Mouse (Mus musculus): ENCODE measurements around the gene Dus2.
A peak's percentile ranks its signal among the peaks of the same experiment; 100 is the strongest.

Gene Dus2

GRCm38 (mm10) chr8:106046872-106047559, 55.9 kb downstream of the Dus2 start:
- no peak for DNase-seq (ENCODE audit: low spot score)

- no peak for DNase-seq (ENCODE audit: low spot score)
These were observed 56.9 kb downstream of the Dus2 start for GRCm38 (mm10) chr8:106047854-106048630.

DNA sequence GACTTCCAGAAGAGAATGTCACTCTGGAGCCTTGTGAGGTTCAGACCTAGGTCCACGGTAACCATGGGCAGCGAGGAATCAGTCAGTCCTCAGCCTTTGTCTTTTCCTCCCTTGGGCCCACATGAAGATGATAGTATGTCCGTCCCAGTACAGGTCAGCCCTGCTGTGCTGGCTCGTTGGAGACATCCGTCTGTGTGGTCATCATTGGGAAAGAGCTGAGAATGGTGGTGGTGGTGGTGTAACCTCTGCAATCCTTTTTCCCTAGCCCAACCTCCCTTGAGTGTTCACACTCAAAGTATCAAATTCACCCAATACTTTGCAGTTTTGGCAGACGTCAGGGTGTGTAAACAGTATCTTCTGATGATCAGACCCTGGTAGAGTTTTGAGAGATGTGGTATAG, 58.7 kb downstream of the Dus2 start:
- DNase-seq (ENCODE audit: low spot score): no peak

- DNase-seq (ENCODE audit: low spot score): no peak
These were observed 59.9 kb downstream of the Dus2 start for GRCm38 (mm10) chr8:106051068-106051467.

DNA sequence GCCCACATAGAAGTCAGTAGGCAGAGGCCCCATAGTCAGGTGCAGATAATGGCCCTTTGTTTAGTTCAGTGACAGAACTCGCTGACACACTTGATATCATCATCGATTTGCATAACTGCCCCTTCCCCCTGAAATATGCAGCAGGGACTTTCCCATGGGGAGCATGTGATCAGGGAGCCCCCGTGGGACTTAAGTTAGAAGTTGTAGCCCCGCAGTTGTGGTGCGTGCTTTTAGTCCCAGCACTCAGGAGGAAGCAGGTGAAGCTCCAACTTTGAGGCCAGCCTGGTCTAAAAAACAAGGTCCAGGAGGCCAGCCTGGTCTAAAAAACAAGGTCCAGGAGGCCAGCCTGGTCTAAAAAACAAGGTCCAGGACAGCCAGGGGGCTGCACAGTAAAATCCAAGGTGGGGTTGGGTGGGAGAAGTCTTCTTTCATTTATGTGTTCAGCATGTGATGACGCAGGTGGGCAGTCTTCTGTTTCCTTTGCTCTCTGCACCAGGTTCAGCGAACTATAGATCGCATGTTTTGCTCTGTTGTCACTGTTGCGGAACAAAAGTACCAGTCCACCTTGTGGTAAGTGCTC, 61.5 kb downstream of the Dus2 start:
- no peak for DNase-seq (ENCODE audit: low spot score)

DNA sequence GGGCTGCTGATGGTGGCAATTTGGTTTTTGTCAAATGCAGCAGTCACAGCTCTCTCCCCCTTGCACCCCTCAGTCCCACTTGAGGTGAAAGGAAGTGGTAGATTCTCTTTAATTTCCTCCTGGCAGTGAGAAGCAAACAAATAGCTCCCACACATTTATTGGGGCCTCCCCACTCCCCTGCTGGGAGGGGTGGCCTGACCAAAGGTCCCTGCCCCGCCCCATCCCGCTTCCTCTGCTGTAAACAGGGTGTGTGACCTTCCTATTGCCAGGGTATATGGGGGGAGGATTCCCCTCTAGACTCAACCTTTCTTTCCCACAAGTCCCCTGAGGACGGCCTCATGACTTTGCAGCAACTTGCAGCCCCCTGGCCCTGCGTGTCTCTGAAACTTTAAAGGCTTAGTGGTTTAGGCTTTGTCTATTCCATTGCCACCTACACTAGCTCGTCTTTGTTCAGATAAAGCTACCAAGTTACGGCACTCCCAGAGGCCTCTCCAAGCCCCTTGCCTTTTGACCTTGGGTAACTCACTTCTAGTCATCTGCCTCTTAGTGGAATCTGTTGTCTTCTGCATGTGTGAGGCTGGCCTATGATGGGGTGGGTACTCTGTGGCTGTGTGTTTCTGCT, 63.2 kb downstream of the Dus2 start:
- DNase-seq (ENCODE audit: low spot score): no peak

- DNase-seq (ENCODE audit: low spot score): no peak
These were observed 63.9 kb downstream of the Dus2 start for GRCm38 (mm10) chr8:106055038-106055437.

GRCm38 (mm10) chr8:106056455-106056982, 65.4 kb downstream of the Dus2 start:
- DNase-seq (ENCODE audit: low spot score): no peak

DNA sequence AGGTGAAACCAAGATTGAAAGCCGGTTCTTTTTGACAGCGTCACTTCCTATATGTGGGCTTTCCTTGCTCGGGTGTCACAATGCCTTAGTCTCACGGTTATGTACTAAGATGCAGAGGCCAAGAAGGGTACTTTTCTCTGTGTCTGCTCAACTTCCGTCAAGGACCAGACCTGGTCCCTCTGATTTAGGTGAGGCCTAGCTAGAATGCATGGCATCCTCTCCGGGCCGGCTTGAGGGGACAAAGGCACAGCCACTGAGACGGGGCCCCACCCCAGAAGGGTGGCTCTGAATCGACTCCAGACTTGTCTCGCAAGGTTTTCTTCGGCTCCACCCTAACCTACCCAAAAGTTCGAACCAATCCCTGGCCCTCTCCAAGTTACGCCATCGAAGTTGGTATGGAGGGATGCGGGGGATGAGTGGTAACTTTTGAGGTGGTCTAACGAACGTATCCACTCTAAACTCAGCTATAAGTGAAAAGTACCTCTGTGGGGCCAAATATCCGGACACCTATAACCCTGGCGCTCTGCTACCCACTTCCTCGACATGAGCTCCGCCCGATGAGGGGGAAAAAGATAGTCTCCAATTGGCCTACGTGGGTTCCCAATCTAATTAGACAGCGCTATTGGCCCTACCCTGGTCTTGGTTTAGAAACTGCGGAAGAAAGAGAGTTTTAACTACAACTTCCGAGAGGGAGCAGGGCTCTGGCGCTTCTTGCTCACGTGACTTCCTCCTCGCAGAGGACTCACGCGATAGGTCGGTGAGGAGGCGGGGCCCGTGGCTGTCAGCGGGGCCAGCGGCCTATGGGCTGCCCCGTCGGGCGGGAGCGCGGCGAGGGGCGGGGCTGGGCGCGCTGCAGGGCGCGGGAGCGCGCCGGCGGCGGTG, 67.8 kb downstream of the Dus2 start, which contains the start of gene Nfatc3:
Gene Nfatc3 (plus strand): TSS at position 110 of the 882 bp plus-strand sequence.
- DNase-seq (ENCODE audit: low spot score): peak; percentile 37

- DNase-seq (ENCODE audit: low spot score): peak; percentile 77
These were observed 68.7 kb downstream of the Dus2 start for GRCm38 (mm10) chr8:106059613-106060371.

DNA sequence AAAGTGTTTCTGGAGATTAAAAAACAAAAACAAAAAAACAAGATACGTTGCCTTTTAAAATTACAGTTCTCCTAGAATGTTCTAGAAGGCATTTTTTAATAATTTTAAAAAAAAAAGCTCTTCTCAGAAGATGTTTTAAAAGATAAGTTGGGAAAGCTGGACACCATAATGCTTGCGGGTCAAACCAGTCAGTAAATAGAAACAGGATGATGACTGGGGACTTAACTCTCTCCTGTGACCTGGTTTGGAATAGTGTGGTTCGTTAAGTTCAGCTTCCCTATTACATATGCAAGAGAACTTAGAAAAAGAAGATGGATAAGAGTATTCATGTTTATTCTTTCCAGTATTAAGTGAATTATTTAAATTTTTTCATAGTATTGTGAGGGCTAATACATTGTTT, 69.4 kb downstream of the Dus2 start:
- DNase-seq (ENCODE audit: low spot score): no peak

- DNase-seq (ENCODE audit: low spot score): no peak
These were observed 70.5 kb downstream of the Dus2 start for GRCm38 (mm10) chr8:106061686-106062085.

- no peak for DNase-seq (ENCODE audit: low spot score)
These were observed 71.9 kb downstream of the Dus2 start for GRCm38 (mm10) chr8:106063046-106063445.

GRCm38 (mm10) chr8:106066721-106067120, 75.6 kb downstream of the Dus2 start:
- DNase-seq (ENCODE audit: low spot score): no peak

- no peak for DNase-seq (ENCODE audit: low spot score)
These were observed 78.4 kb downstream of the Dus2 start for GRCm38 (mm10) chr8:106069565-106069964.

DNA sequence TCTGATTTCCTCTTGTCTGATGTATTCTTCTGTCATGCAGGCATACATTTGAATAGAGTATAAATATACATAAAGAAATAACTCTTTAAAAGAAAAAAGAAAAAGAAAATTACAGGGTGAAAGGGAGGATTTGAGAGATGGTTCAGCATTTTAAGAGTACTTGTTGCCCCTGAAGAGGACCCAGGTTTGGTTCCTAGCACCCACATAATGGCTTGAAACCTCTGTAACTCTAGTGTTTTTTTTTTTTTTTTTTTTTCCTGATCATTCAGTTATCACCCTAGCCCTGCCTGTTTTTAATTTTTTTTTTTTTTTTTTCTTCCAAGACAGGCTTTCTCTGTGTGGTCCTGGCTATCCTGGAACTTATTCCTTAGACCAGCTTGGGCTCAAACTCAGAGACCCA, 81.0 kb downstream of the Dus2 start:
- DNase-seq (ENCODE audit: low spot score): no peak

DNA sequence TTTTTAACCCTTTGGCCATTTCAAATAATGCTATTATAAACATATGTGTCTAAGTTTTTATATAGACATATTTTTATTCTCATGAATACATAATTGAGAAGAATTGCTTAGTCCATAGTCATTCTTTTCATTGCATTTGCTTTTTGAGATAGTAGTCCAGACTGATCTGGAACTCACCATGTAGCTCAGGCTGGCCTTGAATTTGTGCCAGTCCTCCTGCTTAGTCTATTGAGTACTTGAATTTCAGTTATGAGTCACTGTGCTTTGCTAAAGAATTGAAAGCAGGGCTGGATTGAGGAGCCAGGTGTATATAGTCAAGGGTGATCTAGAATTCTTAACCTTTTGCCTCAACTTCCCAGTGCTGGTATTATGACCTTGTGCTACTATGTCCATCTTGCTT, 83.1 kb downstream of the Dus2 start:
- no peak for DNase-seq (ENCODE audit: low spot score)

DNA sequence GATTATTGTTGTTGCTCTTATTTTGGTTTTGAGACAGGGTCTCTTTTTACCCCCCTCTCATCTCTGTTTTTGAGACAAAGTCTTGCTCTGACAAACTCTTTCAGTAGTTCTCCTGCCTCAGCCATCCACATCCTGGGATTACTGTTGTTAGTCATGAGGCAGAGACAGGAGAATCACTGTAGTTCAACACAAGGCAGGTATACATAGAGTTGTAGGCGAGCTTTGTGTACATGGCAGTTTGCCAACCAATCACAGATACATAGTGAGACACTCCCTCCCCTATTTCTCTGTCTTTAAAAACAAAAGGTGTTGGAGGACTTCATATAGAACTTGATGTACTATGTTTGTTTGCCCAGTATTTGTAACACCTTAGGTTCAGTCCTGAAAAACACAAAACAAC, 83.5 kb downstream of the Dus2 start:
- no peak for DNase-seq (ENCODE audit: low spot score)

- DNase-seq (ENCODE audit: low spot score): no peak
These were observed 84.2 kb downstream of the Dus2 start for GRCm38 (mm10) chr8:106075161-106075862.

DNA sequence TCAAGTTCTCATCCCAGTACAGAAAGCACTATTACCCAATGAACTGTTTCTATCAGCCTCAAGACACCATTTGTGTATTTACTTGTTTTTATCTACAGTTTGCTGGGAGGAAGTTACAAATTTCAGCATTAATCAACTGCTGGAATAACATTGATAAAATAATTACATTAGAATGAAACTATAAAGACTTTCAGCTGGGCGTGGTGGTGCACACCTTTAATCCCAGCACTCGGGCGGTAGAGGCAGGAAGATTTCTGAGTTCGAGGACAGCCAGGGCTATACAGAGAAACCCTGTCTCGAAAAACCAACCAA, 84.7 kb downstream of the Dus2 start:
- no peak for DNase-seq (ENCODE audit: low spot score)
